Mouse (Mus musculus) embryo, embryonic 11.5 days (tissue): ENCODE measurements around the gene Zfp653.

Experiments
- DNase-seq: peaks from one replicate; pipeline ENCODE4 v3.0.0-alpha.2; 2012; ENCODE audit warnings: low read depth, low spot score

Gene Zfp653

DNA sequence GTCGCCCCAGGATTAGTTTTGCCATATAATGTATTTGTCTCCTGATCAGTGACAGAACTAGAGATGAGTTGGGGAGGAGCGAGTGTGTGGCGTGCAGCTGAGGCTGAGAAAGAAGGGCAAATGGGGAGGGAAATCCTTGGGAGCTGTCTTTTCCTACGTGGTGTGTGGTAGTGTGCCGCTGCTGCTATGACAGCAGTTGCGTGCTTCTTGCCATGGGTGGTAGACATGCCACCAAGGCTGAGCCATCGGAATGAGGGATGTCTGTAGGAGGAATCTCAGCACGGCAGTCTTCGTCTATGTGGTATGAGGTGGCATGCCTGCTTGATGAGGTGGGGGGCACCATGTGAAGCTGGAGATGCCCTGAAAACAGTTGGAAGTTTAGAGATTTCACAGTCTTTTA is 40.8 kb downstream of the Zfp653 start:
- no peak for DNase-seq

DNA sequence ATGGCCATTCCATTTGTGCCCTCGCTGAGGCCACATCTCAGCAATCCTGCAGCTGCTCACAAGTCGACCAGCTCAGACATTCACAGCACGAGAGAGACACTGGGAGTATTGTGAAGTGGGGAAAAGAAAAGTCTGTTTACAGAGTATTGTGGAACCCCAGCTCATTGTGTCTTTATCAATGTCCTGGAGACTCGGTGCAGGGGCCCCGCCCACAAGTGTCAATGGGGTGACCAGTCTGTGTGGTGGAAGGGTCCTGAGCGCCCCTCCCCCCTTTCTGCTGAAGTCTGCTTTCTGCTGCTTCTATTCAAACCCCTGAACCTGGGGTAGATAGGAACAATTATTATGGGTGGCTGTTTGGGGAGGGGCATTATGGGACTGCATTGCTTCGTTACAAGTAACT is 42.7 kb downstream of the Zfp653 start:
- no peak for DNase-seq

DNA sequence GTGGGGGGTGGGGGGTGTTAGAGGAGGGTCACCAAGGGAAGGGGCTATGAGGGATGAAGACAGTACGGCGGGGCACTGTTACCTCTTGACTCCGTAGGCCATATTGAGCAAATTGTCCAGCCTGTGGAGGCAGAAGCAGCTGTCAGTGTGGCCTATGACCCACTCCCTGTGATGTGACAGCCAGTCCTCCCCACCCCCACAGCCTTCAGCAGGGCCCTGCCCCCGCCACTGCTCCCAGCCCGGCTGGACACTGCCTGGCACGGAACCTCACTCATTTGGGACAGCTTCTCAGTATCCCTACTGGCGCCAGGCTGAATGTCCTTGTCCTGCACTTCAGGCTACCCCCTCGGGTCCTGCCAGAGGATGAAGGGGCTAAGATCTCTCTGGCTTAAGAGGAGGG is 46.6 kb downstream of the Zfp653 start:
- no peak for DNase-seq

DNA sequence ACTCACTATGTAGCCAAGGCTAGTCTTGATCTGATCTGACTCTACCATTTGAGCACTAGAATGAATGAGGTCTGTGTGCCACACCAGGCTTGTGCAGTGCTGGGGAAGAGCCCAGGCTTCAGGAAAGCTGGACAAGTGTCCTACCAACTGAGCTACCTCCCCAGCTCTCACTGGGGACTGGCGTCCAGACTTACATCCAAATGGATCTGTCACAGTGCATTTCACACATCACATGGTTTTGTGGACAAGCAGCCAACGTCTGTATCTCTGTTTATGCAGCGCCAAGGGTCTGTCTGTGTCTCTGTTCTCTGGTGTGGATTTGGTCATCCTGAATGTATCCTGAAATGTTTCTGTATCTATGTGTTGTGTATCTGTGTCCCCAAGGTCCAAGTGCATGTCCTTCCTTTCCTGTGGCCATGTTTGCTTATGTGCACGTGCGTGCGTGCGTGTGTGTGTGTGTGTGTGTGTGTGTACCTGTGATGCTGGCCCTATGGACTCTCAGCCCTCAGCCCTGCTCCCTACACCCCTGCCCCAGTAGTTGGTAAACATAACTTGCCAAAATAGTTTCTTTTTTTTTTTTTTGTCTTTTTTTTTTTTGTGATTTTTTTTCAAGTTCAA is 53.9 kb downstream of the Zfp653 start:
- DNase-seq = no peak

DNA sequence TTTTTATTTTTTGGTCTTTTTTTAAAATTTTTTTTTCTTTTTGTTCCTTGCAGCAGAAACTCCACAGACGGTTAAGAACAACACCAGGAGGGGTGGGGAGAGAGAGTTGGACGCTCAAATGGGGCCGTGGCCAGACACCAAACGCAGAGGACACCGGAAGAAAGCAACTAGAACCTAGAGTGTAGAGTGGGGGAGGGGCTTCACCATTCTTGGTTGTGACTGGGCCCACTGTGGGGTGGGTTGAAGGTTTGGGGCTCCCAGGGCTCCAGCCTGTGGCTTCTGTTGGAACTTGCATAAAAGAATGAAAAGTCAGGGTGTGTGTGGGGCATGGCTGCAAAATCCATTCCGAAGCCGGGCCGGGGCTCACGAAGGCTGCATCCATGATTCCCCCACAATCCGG is 54.9 kb downstream of the Zfp653 start:
- DNase-seq = no peak

DNA sequence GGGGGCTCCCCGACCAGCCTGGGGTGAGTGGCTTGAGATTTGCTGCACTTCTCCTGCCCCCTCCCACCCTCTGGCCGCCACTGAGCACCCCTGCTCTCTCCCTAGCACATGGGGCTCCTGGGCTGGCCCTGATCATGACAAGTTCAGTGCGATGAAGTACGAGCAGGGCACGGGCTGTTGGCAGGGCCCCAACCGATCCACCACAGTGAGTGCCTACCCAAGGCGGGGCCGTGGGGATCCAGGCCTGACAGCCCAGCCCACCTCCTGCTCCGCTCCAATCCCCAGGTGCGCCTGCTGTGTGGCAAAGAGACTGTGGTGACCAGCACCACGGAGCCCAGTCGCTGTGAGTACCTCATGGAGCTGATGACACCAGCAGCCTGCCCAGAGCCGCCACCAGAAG is 58.4 kb downstream of the Zfp653 start:
- no peak for DNase-seq

DNA sequence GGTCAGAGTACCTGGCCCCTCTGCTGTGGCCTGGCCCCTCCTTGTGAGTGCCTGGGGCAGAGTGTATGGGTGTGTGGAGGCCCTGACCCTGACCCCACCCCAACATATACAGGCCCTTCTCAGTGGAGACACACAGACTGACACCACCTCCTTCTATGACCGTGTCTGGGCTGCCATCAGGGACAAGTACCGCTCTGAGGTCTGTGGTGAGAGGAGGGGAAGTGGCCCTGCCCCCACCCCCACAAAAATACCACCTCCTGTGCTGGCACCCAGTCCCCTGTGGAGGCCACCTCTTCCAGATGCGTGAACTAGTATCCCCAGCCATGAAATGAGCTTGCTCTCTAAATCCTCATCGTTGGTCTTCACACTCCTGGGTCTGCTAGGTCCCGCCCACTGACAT is 60.1 kb downstream of the Zfp653 start:
- DNase-seq = no peak
